Mouse (Mus musculus) ES-E14 (cell line): ENCODE data around the gene Phf1. TPM values are rescaled to one million over a fixed set of nuclear protein-coding genes. Genes with fewer than 3 reads are reported as not detected.

Experiments used
- DNase-seq: peaks from one replicate; pipeline ENCODE4 v3.0.0-alpha.2; 2013; ENCODE audit warnings: low read depth, low spot score
- H3K27ac ChIP-seq: 2 replicates; pipeline ENCODE4 v1.5.1; 2012; ENCODE audit warnings: low read depth, mild to moderate bottlenecking, low read length, moderate library complexity, mixed read lengths; ENCODE audit not compliant: poor library complexity, insufficient read depth, severe bottlenecking
- H3K36me3 ChIP-seq: 2 replicates; pipeline ENCODE4 v1.6.1; 2012; ENCODE audit warnings: mild to moderate bottlenecking, low read length, moderate library complexity, mixed read lengths; ENCODE audit not compliant: control insufficient read depth, poor library complexity, insufficient read depth, severe bottlenecking
- H3K4me1 ChIP-seq, 2 experiments: fragments of 150-350 bp in 1 of 2; sonication (generic) in 1 of 2; 2 replicates each; pipeline ENCODE4 v1.6.1; 2012; ENCODE audit warnings: low read length in 2 of 2, mild to moderate bottlenecking in 1 of 2, mixed read lengths in 1 of 2; ENCODE audit not compliant: control insufficient read depth in 2 of 2, insufficient read depth in 2 of 2, poor library complexity in 1 of 2
- H3K4me3 ChIP-seq, 2 experiments: fragments of 150-350 bp in 1 of 2; sonication (generic) in 1 of 2; 2 replicates each; pipeline ENCODE4 v1.5.1; 2012; ENCODE audit warnings: low read length in 2 of 2, low read depth in 1 of 2, mild to moderate bottlenecking in 1 of 2, mixed read lengths in 1 of 2; ENCODE audit not compliant: insufficient read depth in 1 of 2, poor library complexity in 1 of 2, severe bottlenecking in 1 of 2
- H3K9ac ChIP-seq: 2 replicates; pipeline ENCODE4 v1.6.1; 2012; ENCODE audit warnings: low read depth, mild to moderate bottlenecking, low read length, mixed read lengths; ENCODE audit not compliant: poor library complexity, insufficient read depth, severe bottlenecking
- H3K9me3 ChIP-seq: fragments of 150-350 bp; sonication (generic); 2 replicates; pipeline ENCODE4 v1.6.1; 2012; ENCODE audit warnings: low read depth, mild to moderate bottlenecking, low read length; ENCODE audit not compliant: control insufficient read depth, insufficient read depth
- CHD2 ChIP-seq: IDR thresholded peaks from 2 replicates; pipeline ENCODE4 v1.6.1; 2014; ENCODE audit warnings: mild to moderate bottlenecking, low read depth, low read length, inconsistent platforms
- HCFC1 ChIP-seq: IDR thresholded peaks from 2 replicates; pipeline ENCODE4 v1.6.1; 2012; ENCODE audit warnings: low read length, inconsistent platforms, borderline replicate concordance; ENCODE audit not compliant: insufficient read depth
- MAFK ChIP-seq: IDR thresholded peaks from 2 replicates; pipeline ENCODE4 v1.6.1; 2014; ENCODE audit warnings: mild to moderate bottlenecking, low read depth, low read length, inconsistent platforms; ENCODE audit not compliant: insufficient read depth
- ZC3H11A ChIP-seq: IDR thresholded peaks from 2 replicates; pipeline ENCODE4 v1.6.1; 2012; ENCODE audit warnings: low read depth, mild to moderate bottlenecking, inconsistent platforms, low read length, borderline replicate concordance
- ZNF384 ChIP-seq: IDR thresholded peaks from 2 replicates; pipeline ENCODE4 v1.6.1; 2012; ENCODE audit warnings: low read depth, low read length, inconsistent platforms
- in situ Hi-C, 2 experiments: fragments of 600-800 bp; cut with MboI; formaldehyde crosslinking; loops; one replicate each; pipeline ENCODE4 v1.15.1; 2025; ENCODE audit warnings: low sequenced_read_pairs in 2 of 2, inconsistent platforms in 1 of 2; ENCODE audit not compliant: unreplicated experiment in 2 of 2
- total RNA-seq: library from RNA; depleted of rRNA; stranded (reverse); fragments of 300-350 nt; gene quantifications from 2 replicates; pipeline ENCODE4 v1.2.3, GENCODE M21; 2012; rRNA removed

Gene Phf1
- 9.4 and 13.3 TPM in 2 replicates for total RNA-seq

- peaks cover 43% of the 10 kb centered on the region for H3K36me3 ChIP-seq
- in situ Hi-C loops, result no loop called here
- peaks cover 6 to 9% of the 10 kb centered on the region in 2 experiments; a peak in 2 of 4 replicates for H3K4me1 ChIP-seq
- peak; percentile 89 for DNase-seq
- TF ChIP-seq ZC3H11A (no peak), ZNF384 (no peak), CHD2 (no peak), HCFC1 (no peak), MAFK (no peak)
- H3K27ac ChIP-seq, result no peak within 1 kb of the TSS; the same call in 1 of the 2 replicates
- H3K4me3 ChIP-seq, result peak within 1 kb of the TSS; percentile 59 to 79
- no peaks in the 10 kb centered on the region for H3K9me3 ChIP-seq
- H3K9ac ChIP-seq, result peak within 1 kb of the TSS; percentile 41
Observed at GRCm38 (mm10) chr17:26932839-26933398, at the start of gene Phf1. Phf1 (plus strand) TSS chr17:26933052.

GRCm38 (mm10) chr17:26883585-26883984 lies 49.3 kb upstream of the Phf1 start:
- no peak for DNase-seq
- H3K4me3 ChIP-seq, result no peak overlapping the region
- no peaks in the 10 kb centered on the region; the same call in 1 of the 2 replicates for H3K36me3 ChIP-seq
- H3K4me1 ChIP-seq, result peaks cover 0 to 4% of the 10 kb centered on the region in 2 experiments; a peak in 2 of 4 replicates
- no peak overlapping the region for H3K27ac ChIP-seq
- no peak overlapping the region for H3K9ac ChIP-seq
- H3K9me3 ChIP-seq, result no peaks in the 10 kb centered on the region
- in situ Hi-C loops, result loop anchor here in 1 of 2 experiments (10.0 to 25.0 kb wide), 3 partner anchors 89 to 421 kb away; no protein-coding TSS in a partner anchor
- TF ChIP-seq ZC3H11A, result no peak
- no peak for TF ChIP-seq MAFK
- no peak for TF ChIP-seq CHD2
- TF ChIP-seq ZNF384, result no peak
- no peak for TF ChIP-seq HCFC1

- peak; percentile 63 for DNase-seq
- H3K4me1 ChIP-seq, result peaks cover 0 to 4% of the 10 kb centered on the region in 2 experiments; a peak in 2 of 4 replicates
Observed at GRCm38 (mm10) chr17:26884995-26885926, 47.6 kb upstream of the Phf1 start.

GRCm38 (mm10) chr17:26886047-26886749 lies 46.7 kb upstream of the Phf1 start:
- peak; percentile 75 for DNase-seq
- Histone ChIP-seq H3K4me1 (peaks cover 0 to 4% of the 10 kb centered on the region in 2 experiments; a peak in 2 of 4 replicates), H3K4me3 (peak overlapping the region; percentile 22 to 53), H3K36me3 (no peaks in the 10 kb centered on the region; the same call in 1 of the 2 replicates), H3K27ac (no peak overlapping the region), H3K9ac (no peak overlapping the region), H3K9me3 (no peaks in the 10 kb centered on the region)
- in situ Hi-C loops, result loop anchor here in 1 of 2 experiments (10.0 to 25.0 kb wide), 3 partner anchors 91 to 424 kb away; no protein-coding TSS in a partner anchor
- no peak for TF ChIP-seq ZNF384
- no peak for TF ChIP-seq CHD2
- peak; percentile 88 for TF ChIP-seq ZC3H11A
- no peak for TF ChIP-seq MAFK
- peak; percentile 55; the same call in 1 of the 2 replicates for TF ChIP-seq HCFC1

More at GRCm38 (mm10) chr17:26884995-26885926, 47.6 kb upstream of the Phf1 start:
- TF ChIP-seq MAFK, result no peak
- no peak for TF ChIP-seq ZNF384
- no peak for TF ChIP-seq HCFC1
- TF ChIP-seq ZC3H11A, result no peak
- no peak for TF ChIP-seq CHD2
- 0 out of 2 replicates have a peak overlapping the region, but pooled peaks have one; percentile 43 for H3K9ac ChIP-seq
- no peaks in the 10 kb centered on the region for H3K9me3 ChIP-seq
- H3K27ac ChIP-seq, result no peak overlapping the region
- in situ Hi-C loops, result loop anchor here in 1 of 2 experiments (10.0 to 25.0 kb wide), 3 partner anchors 90 to 423 kb away; no protein-coding TSS in a partner anchor
- H3K4me3 ChIP-seq, result 0 out of 4 replicates have a peak overlapping the region, but pooled peaks of 1 of the 2 experiments have one; percentile 35
- H3K36me3 ChIP-seq, result no peaks in the 10 kb centered on the region; the same call in 1 of the 2 replicates
